Mouse (Mus musculus): ENCODE data around the gene Col23a1.

- TF ChIP-seq CTCF (IDR thresholded peaks at IDR 0.05; ENCODE audit: low read depth) (peak; percentile 64), EP300 (IDR thresholded peaks at IDR 0.05; ENCODE audit: low read depth) (no peak)
These were observed 24.4 kb upstream of the Col23a1 start for GRCm38 (mm10) chr11:51265326-51265725.

Measured in heart, postnatal 0 days (tissue).